Mouse (Mus musculus) kidney, adult 2 months (tissue): ENCODE results near the gene Kalrn. TPM values are rescaled to one million over a fixed set of nuclear protein-coding genes. Genes with fewer than 3 reads are reported as not detected.

Source experiments
- DNase-seq: peaks from one replicate; pipeline ENCODE4 v3.0.0; 2021
- H3K27ac ChIP-seq: fragments of 200-500 bp; 2 replicates; pipeline ENCODE4 v1.5.1; 2012; ENCODE audit warnings: low read depth, low read length, control low read depth, inconsistent platforms; ENCODE audit not compliant: insufficient read depth
- H3K27me3 ChIP-seq: fragments of 200-500 bp; replicated peaks from 2 replicates; pipeline ENCODE4 v1.6.1; 2012; ENCODE audit warnings: mild to moderate bottlenecking, moderate library complexity, low read length, inconsistent platforms; ENCODE audit not compliant: control insufficient read depth, insufficient read depth
- H3K36me3 ChIP-seq: fragments of 200-500 bp; 2 replicates; pipeline ENCODE4 v1.6.1; 2012; ENCODE audit warnings: mild to moderate bottlenecking, moderate library complexity, low read length, inconsistent platforms; ENCODE audit not compliant: control insufficient read depth, insufficient read depth
- H3K4me1 ChIP-seq: fragments of 200-500 bp; 2 replicates; pipeline ENCODE4 v1.6.1; 2011; ENCODE audit warnings: low read length; ENCODE audit not compliant: control insufficient read depth, insufficient read depth
- H3K4me3 ChIP-seq: fragments of 200-500 bp; 2 replicates; pipeline ENCODE4 v1.5.1; 2011; ENCODE audit warnings: mild to moderate bottlenecking, low read depth, low read length, control low read depth; ENCODE audit not compliant: insufficient read depth
- CTCF ChIP-seq: fragments of 200-500 bp; conservative IDR thresholded peaks from 2 replicates; pipeline ENCODE4 v1.5.1; 2011; ENCODE audit warnings: low read depth, mild to moderate bottlenecking, control low read depth, low read length, moderate library complexity, mixed read lengths; ENCODE audit not compliant: insufficient read depth, insufficient read length
- POLR2A ChIP-seq: fragments of 200-500 bp; IDR thresholded peaks from one replicate; pipeline ENCODE4 v1.6.1; 2011; ENCODE audit warnings: low read depth, low read length, control low read depth
- WGBS: fragments of 180-500 bp; shearing (Covaris S2); methylation state at CpG from one replicate; pipeline ENCODE4 v1.1.7; 2018; 5-methylcytosine and 5-hydroxymethylcytosine counted together
- polyA plus RNA-seq: library from polyadenylated mRNA; depleted of rRNA; stranded (reverse); fragments of >200 nt; gene quantifications from 2 replicates; pipeline ENCODE4 v1.2.3, GENCODE M21; 2012

Kalrn gene
- polyA plus RNA-seq, 1 experiment = 8.6 TPM

GRCm38 (mm10) chr16:34504250-34504649 lies 69.1 kb downstream of the Kalrn start:
- Histone ChIP-seq H3K36me3 (no peaks in the 10 kb centered on the region), H3K27me3 (no peaks in the 10 kb centered on the region), H3K4me1 (no peaks in the 10 kb centered on the region; the same call in none of the 2 replicates), H3K4me3 (no peak overlapping the region), H3K27ac (no peak overlapping the region)
- no peak for DNase-seq
- WGBS = 87% methylated on average over 10 of the region's 10 CpGs
- TF ChIP-seq POLR2A (no peak), CTCF (no peak)

GRCm38 (mm10) chr16:34502110-34502509 lies 71.2 kb downstream of the Kalrn start:
- H3K27me3 ChIP-seq = no peaks in the 10 kb centered on the region
- no peaks in the 10 kb centered on the region for H3K4me1 ChIP-seq
- DNase-seq = no peak
- H3K27ac ChIP-seq = no peak overlapping the region
- TF ChIP-seq CTCF (no peak), POLR2A (no peak)
- H3K4me3 ChIP-seq = no peak overlapping the region
- no peaks in the 10 kb centered on the region for H3K36me3 ChIP-seq

GRCm38 (mm10) chr16:34494741-34495140 lies 78.6 kb downstream of the Kalrn start:
- H3K4me1 ChIP-seq = 0 out of 2 replicates have a peak, but pooled peaks cover 5% of the 10 kb centered on the region
- WGBS = 93% methylated on average over 1 of the region's 1 CpGs
- no peak for DNase-seq
- H3K36me3 ChIP-seq = no peaks in the 10 kb centered on the region
- H3K27me3 ChIP-seq = no peaks in the 10 kb centered on the region
- H3K27ac ChIP-seq = no peak overlapping the region
- TF ChIP-seq POLR2A (no peak), CTCF (no peak)
- H3K4me3 ChIP-seq = no peak overlapping the region

DNA sequence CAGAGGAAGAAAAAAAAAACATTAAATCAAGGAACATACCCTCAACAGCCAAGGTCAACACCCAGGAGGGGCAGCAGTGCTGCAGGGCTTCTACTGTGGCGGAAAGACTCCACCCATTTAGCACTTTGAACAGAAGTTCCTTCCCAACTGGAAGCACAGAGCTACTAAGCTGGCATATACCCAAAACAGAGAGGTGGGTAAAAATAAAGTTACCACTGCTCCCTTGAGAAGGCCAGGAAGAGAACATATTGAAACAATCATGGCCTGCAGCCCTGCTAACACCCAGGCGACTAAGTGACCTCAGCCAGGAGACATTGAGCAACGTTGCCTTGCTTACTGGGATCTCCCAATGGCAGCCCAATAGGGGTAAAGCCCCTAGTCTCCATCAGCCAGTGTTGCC lies 79.4 kb downstream of the Kalrn start:
- no peak for TF ChIP-seq CTCF
- no peak for TF ChIP-seq POLR2A
- H3K4me1 ChIP-seq = 0 out of 2 replicates have a peak, but pooled peaks cover 5% of the 10 kb centered on the region
- H3K4me3 ChIP-seq = no peak overlapping the region
- WGBS = 26% methylated on average over 3 of the region's 3 CpGs
- DNase-seq = peak; percentile 83
- H3K27me3 ChIP-seq = no peaks in the 10 kb centered on the region
- no peaks in the 10 kb centered on the region for H3K36me3 ChIP-seq
- H3K27ac ChIP-seq = 0 out of 2 replicates have a peak overlapping the region, but pooled peaks have one; percentile 12

DNA sequence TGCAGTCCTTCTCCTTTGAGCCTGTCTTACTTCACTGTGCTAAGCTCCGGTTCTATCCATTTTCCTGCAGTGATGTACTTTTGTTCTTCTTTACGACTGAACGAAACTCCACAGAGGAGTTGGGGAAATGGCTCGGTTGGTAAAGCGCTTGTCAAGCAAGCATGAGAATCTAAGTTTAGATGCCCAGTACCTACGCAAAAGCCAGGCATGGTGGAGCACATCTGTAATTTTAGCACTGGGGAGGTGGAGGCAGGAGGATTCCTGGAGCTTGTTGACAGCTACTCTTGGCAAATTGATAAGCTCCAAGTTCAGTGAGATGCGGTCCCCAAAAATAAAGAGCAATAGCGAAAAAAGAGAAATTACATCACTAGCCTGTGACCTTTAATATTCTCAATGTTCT lies 82.1 kb downstream of the Kalrn start:
- no peak for DNase-seq
- TF ChIP-seq CTCF (no peak), POLR2A (no peak)
- whole genome bisulfite sequencing = 76% methylated on average over 8 of the region's 8 CpGs
- H3K36me3 ChIP-seq = no peaks in the 10 kb centered on the region
- H3K4me1 ChIP-seq = 0 out of 2 replicates have a peak, but pooled peaks cover 5% of the 10 kb centered on the region
- no peaks in the 10 kb centered on the region for H3K27me3 ChIP-seq
- no peak overlapping the region for H3K27ac ChIP-seq
- H3K4me3 ChIP-seq = no peak overlapping the region

DNA sequence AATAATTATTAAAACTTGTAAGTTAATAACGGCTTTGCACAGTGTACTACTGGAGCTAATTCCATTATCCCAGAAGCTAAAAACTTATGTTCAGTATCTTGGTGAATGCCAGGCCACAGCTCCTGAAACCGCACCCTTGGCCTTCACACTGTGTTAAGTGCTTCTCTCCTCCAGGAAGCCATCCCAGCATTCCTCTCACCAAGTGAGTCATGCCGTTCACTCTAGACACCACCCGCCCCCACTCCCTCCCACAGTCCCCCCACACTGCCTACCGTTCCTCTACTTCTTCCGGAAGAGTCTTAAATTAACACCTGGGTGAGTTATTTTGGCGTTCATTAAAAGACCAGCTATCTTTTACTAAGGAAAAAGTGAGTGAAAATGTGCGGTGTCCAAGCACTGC lies 82.8 kb downstream of the Kalrn start:
- Histone ChIP-seq H3K36me3 (no peaks in the 10 kb centered on the region), H3K27ac (no peak overlapping the region)
- TF ChIP-seq POLR2A = no peak
- TF ChIP-seq CTCF = no peak

DNA sequence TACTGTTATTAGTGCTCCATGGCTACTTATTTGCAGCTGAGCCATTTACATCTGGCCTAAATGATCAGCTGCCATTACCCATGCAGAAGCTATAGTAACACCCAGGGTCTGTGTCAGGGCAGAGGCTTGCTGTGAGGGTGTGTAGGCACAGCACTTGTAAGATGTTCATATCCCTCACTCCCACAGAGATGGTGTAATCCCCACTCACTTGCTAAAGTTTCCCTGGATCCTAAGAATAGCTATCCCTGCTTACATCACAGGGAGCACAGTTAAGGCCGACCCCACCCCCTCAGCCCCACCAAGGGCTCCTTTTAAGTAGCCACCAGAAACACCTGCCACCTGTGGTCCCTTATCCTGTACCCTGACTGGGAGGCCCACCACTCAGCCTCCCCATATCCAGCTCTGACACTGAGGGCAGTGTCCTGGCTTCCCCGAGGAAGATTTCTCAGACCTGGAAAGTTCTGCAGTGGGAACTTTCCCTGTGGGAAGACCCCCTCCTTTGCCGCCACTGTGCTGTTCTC lies 83.5 kb downstream of the Kalrn start:
- TF ChIP-seq CTCF (no peak), POLR2A (no peak)
- DNase-seq = no peak
- WGBS = 68% methylated on average over 3 of the region's 3 CpGs
- Histone ChIP-seq H3K36me3 (no peaks in the 10 kb centered on the region), H3K27ac (no peak overlapping the region), H3K4me3 (no peak overlapping the region), H3K4me1 (0 out of 2 replicates have a peak, but pooled peaks cover 5% of the 10 kb centered on the region), H3K27me3 (no peaks in the 10 kb centered on the region)

More for the DNA sequence above, 82.8 kb downstream of the Kalrn start:
- Histone ChIP-seq H3K4me1 (0 out of 2 replicates have a peak, but pooled peaks cover 5% of the 10 kb centered on the region), H3K4me3 (no peak overlapping the region), H3K27me3 (no peaks in the 10 kb centered on the region)
- WGBS = 22% methylated on average over 8 of the region's 8 CpGs
- no peak for DNase-seq
